Mouse (Mus musculus) colon, adult 2 months (tissue): ENCODE results near the gene Mrpl55. TPM values are rescaled to one million over a fixed set of nuclear protein-coding genes. Genes with fewer than 3 reads are reported as not detected.

Experiments used
- polyA plus RNA-seq: library from polyadenylated mRNA; depleted of rRNA; stranded (reverse); fragments of >200 nt; gene quantifications from 2 replicates; pipeline ENCODE4 v1.2.3, GENCODE M21; 2012; rRNA removed

Mrpl55 gene
- 35.7 and 41.0 TPM in 2 replicates for polyA plus RNA-seq

DNA sequence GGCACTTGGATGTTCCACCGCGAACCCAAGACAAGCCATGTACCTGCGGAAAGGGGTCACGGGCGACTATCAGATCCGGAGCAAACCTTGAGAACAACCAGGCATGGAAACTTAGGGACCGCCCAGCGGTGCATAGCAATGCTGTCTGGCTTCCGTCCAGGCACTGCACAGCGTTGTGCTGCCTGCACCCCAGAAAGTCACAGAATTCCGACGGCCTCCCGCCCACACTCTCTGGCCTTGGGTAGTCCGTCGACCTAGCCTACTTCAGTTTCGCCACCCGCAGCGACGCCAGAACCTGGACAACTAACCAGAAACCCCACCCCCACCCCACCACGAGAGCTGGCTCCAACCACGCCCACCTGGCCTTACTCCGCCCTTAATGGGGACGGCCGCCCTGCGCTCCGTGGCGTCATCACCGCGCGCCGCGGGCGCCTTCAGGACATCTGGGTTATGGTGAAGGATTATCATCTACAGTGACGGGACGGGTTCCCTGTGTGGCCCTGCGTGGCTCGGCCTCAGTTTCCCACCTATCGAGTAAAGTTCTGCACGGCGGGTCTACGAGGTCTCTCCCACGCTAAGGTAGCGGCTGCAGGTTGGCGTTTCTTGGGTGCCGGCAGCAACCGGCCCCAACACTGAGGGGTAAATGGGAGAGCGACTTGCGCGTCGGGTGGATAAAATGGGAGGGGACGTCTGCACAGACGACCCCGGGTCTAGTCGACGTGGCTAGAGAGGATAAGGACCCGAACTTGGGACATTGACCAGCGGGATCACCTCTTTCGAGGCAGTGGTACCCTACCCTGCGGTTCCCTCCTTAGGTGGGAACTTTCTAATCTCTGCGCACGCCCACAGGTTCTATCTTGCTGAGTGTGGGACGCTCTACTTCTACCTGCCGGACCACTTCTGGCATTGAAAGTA, at the start of gene Mrpl55:
Gene Mrpl55, plus strand, starts transcription at position 406 of the 915 bp plus-strand sequence.

DNA sequence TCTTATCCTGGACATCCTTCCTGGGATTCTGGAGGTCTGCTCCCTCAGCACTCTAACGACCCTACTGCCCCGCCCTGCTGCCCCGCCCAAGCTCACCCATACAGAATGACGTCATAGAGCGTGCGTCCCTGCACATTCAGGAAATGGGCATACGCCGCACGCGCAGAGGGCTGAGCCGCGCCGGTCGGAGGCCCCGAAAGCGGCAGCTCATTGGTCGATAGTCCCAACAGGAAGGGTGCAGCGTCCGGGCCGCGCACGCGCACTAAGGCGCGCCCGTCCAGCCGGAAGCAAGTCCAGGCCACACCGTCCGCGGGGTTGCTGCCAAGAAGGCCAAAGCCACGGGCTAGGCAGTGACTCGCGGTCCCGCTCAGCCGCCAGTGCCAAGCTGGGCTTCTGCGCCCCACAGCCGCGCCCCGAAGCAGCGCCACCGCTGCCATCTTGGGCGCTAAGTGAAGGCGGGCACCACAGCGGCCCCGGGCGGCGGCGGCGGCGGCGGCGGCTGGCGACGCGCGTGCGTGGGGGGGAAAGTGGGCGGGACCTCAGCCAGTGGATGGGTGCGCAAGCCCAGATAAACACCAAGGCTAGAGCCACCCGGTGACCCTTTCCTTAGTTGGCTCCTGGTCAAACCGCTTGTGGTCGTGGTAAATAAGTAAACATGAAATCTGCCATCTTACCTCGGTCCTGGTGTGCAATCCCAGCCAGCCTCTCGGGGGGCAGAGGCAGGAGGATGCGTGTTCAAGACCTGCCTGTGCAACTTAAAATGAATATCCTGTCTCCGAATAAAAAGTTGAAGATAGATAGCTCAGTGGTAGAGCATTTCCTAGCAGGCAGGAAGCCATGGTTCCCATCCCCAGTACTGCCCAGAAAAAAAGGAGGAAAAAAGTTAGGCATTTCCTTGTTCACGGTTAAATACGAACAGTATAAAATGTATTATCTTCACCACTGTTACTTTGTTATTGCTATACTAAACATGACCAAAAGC, 38.7 kb upstream of the Mrpl55 start, which contains the start of gene Iba57:
Gene Iba57, minus strand, starts transcription at position 485 of the 982 bp plus-strand sequence.

DNA sequence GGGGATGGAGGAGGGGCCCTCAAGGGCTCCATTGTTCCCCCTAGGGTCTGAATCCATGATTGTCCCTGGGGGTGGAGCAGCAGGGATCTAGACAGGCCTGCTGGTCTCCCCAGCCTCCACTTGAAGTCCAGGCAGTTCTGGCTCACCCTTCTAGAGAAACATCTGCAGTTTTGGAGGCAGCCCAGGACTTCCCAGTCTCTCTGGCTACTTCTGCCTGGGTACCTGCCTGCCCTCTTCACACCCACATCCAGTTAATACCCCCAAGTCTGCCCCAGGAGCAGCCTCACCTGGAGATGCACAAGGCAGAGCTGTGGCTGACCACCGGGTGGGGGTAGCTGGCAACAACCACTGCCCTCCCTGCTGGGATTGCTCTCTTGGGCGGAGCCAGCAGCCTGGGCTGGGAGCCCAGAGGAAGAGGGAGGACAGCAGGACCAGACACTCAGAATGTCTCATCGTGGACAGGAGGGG, 19.4 kb upstream of the Mrpl55 start, which contains the start of gene Gjc2:
Gene Gjc2, minus strand, starts transcription at position 350 of the 468 bp plus-strand sequence.

GRCm38 (mm10) chr11:59192059-59192386, 10.3 kb upstream of the Mrpl55 start, which contains the start of gene Guk1:
Guk1 (minus strand) TSS chr11:59192212.

GRCm38 (mm10) chr11:59208153-59208831, 6.0 kb downstream of the Mrpl55 start, which contains the start of gene 2310033P09Rik:
2310033P09Rik (plus strand) TSS chr11:59208321.

GRCm38 (mm10) chr11:59228122-59228953, 26.1 kb downstream of the Mrpl55 start, which contains the start of gene Arf1:
Arf1 (minus strand) TSS chr11:59228270.

Other genes starting within 250 kb of the Mrpl55 start
- gene Hist3h2a, start 247.8 kb upstream of the Mrpl55 start, polyA plus RNA-seq = 18.4 and 25.8 TPM in 2 replicates
- gene Trim17, start 247.8 kb upstream of the Mrpl55 start, polyA plus RNA-seq = 0.22 and 0.46 TPM in 2 replicates
- 39.6 and 41.5 TPM in 2 replicates for gene Trim11, start 224.4 kb upstream of the Mrpl55 start, polyA plus RNA-seq
- 0.26 and 0.27 TPM in 2 replicates for gene Obscn, start 66.1 kb upstream of the Mrpl55 start, polyA plus RNA-seq
- gene Iba57, start 38.7 kb upstream of the Mrpl55 start, polyA plus RNA-seq = 7.6 and 7.7 TPM in 2 replicates
- 6.3 and 6.6 TPM in 2 replicates for gene Gjc2, start 19.3 kb upstream of the Mrpl55 start, polyA plus RNA-seq
- gene Guk1, start 10.3 kb upstream of the Mrpl55 start, polyA plus RNA-seq = 151 and 180 TPM in 2 replicates
- gene 2310033P09Rik, start 5.8 kb downstream of the Mrpl55 start, polyA plus RNA-seq = 21.2 and 21.8 TPM in 2 replicates
- gene Arf1, start 25.8 kb downstream of the Mrpl55 start, polyA plus RNA-seq = 635 and 733 TPM in 2 replicates
- gene Wnt3a, start 88.3 kb downstream of the Mrpl55 start, polyA plus RNA-seq = not detected in 2 replicates
- 1.6 and 1.8 TPM in 2 replicates for gene Wnt9a, start 104.4 kb downstream of the Mrpl55 start, polyA plus RNA-seq
- not detected in 2 replicates for gene Prss38, start 173.2 kb downstream of the Mrpl55 start, polyA plus RNA-seq
- 3.7 and 4.3 TPM in 2 replicates for gene Jmjd4, start 247.6 kb downstream of the Mrpl55 start, polyA plus RNA-seq
- 25.8 and 30.7 TPM in 2 replicates for gene Snap47, start 248.7 kb downstream of the Mrpl55 start, polyA plus RNA-seq